Mouse (Mus musculus) kidney, adult 2 months (tissue): ENCODE data around the gene Gabrg3.

Experiments used
- CTCF ChIP-seq: fragments of 200-500 bp; conservative IDR thresholded peaks from 2 replicates; pipeline ENCODE4 v1.5.1; 2011; ENCODE audit warnings: low read depth, mild to moderate bottlenecking, control low read depth, low read length, moderate library complexity, mixed read lengths; ENCODE audit not compliant: insufficient read depth, insufficient read length
- POLR2A ChIP-seq: fragments of 200-500 bp; IDR thresholded peaks from one replicate; pipeline ENCODE4 v1.6.1; 2011; ENCODE audit warnings: low read depth, low read length, control low read depth

GRCm38 (mm10) chr7:57422675-57423074, 35.7 kb upstream of the Gabrg3 start:
- no peak for TF ChIP-seq CTCF
- TF ChIP-seq POLR2A: no peak
